Mouse (Mus musculus): Measurements from ENCODE around the gene Stom.

Stom gene

DNA sequence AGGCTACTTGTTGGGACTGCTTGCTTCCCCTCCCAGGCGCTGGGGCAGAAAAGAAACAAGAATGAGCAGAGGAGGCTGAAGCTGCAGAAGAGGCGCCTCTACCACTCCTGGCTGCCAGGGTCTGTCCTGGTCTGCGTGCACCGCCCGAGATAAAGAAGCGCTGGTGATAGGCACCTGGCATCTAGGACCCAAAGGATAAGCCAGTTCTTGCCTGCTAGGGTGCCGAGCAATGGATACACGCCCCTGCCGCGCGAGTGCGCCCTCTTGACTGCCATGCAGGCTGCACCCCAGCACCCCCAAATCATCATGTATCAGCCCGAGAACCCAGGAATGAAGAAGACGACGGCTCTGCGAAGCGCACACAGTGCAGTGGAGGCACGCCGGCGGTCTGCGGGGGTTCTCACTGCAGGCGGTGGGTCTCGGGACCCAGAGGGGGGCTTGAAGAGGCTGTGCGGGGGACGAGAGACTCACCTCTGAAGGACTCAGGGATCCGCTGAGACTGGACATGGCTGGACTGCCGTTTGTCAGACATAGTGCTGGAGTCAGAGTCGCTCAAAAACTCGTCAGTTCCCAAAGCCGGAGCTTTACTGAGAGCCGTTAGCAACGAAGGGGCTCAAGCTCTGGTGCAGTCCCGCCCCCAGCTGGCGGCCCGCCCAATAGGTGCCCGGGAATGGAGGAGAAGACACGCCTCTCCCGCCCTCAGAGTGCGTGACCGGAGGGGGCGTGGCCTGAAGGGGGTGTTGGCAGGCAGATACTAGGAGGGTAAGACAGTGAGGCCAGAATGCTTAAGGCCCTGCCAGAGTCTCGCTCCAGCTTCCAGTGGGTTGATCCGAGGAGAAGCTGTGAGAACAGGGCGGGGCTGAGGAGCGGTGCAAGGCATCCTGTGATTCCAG is at the start of gene Stom:
TSS of gene Stom (minus strand) at position 589 of the 893 bp plus-strand sequence.
- peak; percentile 93 to 94 for DNase-seq (ENCODE audit: low spot score in 2 of 2)

DNA sequence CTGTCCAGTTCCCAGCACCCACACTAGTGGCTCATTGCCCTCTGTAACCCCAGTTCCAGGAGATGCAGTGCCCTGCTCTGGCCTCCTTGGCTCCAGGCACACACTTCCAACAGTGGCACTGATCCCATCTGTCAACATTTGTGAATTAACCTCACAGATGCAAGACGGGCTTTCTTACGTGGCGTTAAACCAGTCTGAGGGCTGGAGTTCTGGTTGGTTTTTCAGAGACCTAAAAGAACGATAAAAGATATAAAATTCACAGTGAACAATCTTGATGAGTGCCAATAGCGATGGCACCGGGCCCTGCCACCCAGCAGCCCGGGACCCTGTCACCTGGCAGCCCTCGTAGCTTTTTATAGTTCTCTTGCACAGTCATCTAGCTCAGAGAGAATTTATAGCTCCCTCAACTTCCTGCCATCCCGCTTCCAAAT is 48.7 kb upstream of the Stom start:
- no peak for DNase-seq (ENCODE audit: low spot score in 2 of 2)

DNA sequence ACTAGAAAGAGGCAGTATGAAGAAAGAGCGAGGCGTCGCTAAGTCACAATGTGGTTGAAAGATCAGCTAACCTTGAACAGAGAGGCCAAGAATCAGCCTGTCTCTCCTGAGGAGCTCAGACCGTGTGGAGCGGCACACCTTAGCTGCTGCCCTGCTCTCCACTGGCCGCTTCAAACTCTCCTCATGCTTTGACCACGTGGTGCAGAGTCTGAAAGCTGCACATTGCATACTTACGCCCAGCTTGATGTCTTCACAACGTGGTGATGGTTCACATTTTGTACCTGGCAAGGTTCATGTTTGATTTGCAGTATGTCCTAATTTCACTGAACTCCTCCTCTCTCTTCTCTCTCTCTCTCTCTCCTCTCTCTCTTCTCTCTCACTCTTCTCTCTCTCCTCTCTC is 42.5 kb upstream of the Stom start:
- DNase-seq (ENCODE audit: low spot score in 2 of 2): no peak

DNA sequence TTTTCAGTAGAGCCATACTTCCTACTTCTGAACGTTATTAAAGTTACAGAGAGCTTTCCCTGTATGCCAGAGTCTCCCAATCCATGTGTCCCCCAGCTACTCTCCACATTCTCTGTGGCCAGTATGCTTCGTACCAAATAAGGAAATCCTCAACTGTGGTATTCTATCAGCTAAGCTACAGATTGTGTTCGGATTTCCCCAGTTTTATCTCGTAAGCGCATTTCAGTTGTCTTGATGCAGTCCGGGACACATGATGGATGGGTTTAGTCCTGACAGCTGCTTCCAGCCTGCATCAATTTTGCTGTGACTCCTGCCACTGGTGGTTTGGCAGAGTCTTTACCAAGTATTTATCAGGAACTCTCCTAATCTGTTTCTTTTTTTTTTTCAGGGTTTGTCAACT is 40.8 kb upstream of the Stom start:
- no peak for DNase-seq (ENCODE audit: low spot score in 2 of 2)

DNA sequence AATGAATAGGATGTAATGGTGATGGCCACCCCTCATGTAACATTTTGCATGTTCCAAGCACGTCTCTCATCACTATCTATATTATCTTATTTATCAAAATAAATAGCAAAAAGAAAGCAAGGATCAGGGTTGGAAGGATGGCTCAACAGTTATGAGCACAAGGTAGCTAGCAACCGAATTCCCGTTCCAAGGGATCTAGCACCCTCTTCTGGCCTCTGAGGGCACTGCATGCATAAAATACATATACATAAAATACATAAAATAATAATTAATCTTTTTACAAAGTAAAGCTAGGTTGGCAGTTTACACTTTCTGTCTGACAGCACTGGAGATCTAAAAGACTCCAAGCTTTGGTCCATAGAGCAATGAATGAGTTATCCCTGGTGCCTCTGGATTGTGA is 36.2 kb upstream of the Stom start:
- no peak for DNase-seq (ENCODE audit: low spot score in 2 of 2)

DNA sequence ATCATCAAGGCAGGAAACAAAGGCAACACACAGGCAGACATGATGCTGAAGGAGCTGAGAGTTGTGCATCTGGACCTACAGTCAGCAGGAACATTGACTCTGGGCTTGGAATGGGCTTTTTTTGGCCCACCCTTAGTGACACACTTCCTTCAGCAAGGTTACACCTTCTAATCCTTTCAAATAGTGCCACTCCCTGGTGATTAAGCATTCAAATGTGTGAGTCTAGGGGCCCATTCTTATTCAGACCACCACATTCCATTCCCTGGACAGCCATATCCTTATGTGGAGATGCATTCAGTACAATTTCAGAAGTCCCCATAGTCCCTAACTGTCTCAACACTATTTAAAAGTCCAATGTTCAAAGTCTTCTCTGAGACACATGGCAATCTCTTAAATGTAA is 33.9 kb upstream of the Stom start:
- DNase-seq (ENCODE audit: low spot score in 2 of 2): no peak

DNA sequence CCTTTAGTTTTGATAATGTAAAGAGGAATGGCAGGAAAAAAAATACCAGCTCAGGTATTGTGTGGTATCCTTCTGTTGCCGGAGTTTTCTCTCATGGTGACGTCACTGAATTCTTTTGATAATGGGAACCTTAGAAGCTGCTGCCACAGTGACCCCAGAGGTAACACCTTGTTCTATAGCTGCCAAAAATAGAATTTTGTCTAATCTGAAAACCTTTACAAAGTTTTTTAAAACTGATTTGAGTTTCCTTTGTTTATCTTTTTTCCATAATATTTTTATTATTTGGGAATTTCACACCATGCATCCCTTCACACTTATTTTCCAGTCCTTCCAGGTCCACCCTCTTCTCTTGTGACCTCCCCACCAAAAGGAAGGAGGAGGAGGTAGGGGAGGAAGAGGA is 30.9 kb upstream of the Stom start, which contains the start of gene 4930568D16Rik:
TSS of gene 4930568D16Rik (minus strand) at position 101 of the 400 bp plus-strand sequence.
- no peak for DNase-seq (ENCODE audit: low spot score in 2 of 2)

DNA sequence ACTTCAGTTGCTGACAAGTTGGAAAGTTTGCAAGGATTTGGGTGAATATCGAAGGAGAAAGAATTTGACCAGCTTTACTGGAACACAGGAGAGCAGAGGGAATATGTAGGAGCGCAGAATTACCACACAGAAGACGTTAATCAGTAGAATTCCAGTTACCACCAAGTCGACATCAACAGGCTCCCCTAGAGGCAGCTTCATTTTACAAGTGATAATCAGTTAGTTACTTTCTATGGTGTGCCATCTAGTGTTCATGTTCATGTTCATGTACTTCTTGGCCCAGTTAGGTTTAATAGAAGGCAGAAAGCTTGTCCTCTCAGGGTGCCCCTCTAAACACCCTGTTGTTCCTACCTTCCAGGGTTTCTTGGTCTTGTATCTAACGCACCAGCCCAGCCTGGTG is 12.4 kb upstream of the Stom start:
- DNase-seq (ENCODE audit: low spot score in 2 of 2): no peak

DNA sequence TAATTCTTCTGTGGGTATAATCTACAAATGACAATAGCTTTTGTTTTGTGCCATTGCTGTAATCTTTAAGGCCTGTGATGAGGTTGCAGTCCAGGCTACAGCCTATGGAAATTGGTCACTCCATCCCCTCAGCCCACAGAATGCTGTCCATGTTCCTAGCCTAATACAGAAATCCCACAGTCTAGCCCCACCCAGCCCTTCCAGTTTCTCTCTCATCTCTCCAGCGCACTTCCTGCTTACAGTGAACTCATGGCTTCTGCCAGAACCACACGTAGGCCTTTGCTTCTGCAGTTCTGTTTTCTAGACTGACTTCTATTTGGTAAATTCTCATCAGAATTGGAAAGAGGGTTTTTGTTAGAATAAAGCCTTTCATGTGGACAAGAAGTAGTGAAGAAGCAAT is 9.2 kb upstream of the Stom start:
- DNase-seq (ENCODE audit: low spot score in 2 of 2): no peak

DNA sequence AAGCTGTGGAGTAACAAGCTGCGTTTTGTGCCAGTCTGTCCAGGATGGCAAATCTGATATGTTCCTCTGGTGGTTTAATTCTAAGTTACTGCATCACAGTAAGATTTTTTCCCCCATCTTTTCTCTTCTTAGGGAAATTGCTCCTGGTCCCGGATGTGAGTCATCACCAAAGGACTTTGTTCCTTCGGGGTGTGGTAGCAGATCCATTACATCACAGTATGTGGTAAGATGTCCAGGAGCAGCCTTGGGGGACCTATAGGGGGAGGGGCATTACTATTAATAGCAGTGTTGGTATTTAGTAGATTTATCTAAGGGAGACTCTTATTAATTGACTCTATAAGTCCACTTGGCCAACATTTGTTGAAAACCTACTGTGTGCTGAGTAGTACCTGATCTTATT is 5.8 kb upstream of the Stom start:
- DNase-seq (ENCODE audit: low spot score in 2 of 2): no peak

DNA sequence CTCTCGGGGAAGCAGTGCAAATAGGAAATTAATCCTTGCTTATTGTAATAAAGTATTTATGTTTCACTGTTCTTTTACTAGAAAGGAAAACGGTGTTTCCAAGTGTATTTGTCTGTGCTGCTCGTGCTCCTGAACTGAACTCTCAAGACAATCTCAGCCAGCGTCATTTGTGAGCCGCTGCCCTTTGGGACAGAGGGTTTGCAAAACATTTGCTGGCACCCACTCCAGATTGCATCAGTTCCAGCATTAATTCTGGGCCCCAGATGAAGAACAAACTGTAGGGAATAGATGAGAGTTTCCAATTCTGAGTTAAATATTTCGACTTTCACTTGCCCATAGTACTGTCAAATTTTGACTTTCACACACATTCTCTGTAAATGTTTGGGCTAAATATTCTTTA is 1.9 kb upstream of the Stom start:
- no peak for DNase-seq (ENCODE audit: low spot score in 2 of 2)

DNA sequence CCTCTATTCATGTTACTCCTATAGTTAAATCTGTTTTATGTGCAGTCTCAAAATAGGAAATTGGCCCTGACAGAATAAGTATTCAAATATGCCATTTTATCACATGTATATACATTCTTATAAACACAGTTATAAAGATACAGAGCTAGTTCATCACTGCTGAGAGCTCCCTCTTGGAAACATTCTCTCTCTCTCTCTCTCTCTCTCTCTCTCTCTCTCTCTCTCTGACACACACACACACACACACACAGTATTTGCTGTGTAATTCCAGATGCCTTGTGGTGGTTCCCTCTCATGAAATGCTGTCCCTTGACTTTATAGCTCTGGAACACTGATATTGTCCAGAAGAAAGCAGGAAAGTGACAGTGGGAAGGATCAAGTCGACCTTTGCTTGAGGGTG is 1.3 kb upstream of the Stom start:
- no peak for DNase-seq (ENCODE audit: low spot score in 2 of 2)

DNA sequence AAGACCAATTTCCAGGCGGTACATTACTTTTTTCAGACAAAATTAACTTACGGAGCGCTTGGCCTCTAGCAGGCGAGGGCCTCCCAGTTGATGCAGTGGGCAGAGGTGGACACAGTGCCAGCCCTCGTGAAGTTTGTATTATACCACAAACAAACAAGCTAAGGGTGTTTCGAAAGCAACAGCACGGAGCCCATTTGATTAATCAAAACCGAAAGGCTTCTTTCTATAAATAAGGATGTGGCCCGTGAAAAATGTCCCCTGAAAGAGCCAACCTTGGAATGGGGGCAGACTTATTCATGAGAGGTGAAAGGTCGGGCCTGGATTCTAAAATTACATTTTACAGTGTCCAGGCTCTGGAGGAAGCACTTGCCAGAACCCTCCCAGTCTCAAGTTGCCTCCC is 643 bp upstream of the Stom start:
- DNase-seq (ENCODE audit: low spot score in 2 of 2): no peak

DNA sequence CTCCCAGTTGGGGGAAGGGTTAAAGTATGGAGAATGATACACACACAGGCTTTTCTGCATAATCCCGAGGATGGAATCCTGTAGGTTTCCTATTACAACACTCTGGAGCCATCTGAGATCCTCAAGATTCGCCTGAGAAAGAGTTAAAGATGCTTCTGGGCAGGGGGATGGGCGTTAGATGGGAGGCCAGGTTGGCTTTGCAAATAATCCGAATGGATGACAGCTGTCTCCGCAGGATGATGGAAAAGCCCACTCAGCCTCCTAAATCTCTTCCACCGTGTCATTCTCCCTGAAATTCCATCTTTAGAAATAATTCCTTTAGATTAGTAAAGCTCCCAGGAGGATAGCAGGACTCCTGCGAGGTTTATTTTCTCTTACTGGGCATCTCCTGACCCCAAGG is 1.2 kb downstream of the Stom start:
- DNase-seq (ENCODE audit: low spot score in 2 of 2): no peak

DNA sequence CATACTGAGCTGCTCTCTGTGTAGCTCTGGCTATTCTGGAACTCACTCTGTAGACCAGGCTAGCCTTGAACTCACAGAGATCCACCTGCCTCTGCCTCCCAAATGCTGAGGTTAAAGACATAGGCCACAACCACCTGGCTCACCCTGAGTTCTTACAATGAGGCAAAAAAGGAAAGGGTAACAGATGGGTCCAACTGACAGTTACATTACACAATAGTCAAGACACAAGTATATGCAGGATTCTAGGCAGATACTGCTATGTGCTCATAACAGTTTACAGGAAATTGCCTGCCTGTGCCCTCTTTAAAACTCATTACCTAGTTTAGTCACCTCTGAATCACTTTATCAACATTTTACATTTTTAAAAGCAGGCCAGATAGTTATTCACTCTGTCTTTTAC is 3.1 kb downstream of the Stom start:
- DNase-seq (ENCODE audit: low spot score in 2 of 2): no peak

DNA sequence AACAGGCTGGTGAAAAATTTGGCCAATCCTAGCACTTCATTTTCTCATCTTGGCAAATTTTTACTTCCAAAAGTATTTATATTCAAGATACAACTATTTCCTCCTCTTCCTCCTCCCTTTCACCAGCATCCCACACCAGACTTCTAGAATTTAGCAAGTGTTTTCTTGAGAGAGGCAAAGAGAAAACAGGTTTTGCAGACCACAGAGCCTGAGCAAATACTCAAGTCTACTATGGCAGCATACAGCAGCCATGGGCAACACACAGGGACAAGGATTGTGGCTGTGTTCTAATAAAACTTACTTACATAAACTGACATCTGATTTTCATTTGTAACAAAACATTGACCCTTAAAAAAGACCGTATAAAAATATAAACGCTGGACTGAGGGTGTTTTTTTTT is 5.6 kb downstream of the Stom start:
- DNase-seq (ENCODE audit: low spot score in 2 of 2): no peak

DNA sequence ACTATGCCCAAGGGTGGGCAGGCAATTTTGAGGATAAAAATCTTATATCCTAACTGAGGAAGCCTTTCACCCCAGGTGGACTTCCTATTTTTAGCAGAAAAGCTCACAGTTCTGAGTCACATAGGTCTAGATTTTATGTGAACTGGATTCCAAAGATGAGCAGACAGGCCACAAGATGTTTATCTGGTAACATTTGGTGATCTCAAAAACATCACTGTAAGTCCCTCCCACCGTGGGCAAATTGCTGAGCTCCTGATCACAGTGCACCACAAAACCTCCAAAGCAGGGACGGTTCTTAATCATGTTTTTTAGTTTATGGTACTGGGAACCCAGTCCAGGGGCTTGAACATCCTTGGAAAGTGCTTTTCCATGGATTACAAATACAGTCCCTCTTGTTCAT is 7.7 kb downstream of the Stom start:
- no peak for DNase-seq (ENCODE audit: low spot score in 2 of 2)

DNA sequence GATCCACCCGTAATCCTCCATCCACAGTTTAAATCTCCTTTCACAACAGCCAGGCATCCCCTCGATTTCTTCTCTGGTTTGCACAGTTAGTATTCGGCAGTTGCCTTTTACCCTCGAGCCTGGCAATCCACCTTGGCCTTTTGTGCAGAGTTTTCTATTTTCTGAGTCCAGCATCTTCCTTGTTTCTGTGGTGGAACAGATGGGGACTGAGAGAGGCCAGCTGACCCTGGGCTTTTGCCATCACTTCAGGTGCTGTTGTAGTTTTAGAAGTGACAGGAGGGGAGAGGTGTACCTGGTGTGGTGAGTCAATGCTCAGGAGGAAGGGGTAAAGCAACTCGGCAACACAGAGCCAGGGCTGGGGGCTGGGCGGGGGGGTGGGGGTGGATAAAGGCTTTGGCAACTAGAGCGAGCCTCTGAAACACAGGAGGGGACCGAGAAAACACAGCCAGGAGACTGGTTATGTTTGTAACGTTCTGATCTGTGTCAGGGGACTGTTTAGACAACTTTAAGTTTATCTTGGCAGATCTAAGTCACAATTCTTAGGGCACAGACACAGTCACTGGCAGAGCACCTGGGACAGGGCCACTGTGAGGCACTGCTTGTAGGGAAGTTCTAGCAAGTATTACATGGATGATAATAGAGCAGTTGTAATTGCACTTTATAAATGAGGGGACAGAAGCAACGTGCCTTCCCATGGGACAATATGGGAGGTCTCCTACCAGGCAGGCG is 8.5 kb downstream of the Stom start:
- no peak for DNase-seq (ENCODE audit: low spot score in 2 of 2)

DNA sequence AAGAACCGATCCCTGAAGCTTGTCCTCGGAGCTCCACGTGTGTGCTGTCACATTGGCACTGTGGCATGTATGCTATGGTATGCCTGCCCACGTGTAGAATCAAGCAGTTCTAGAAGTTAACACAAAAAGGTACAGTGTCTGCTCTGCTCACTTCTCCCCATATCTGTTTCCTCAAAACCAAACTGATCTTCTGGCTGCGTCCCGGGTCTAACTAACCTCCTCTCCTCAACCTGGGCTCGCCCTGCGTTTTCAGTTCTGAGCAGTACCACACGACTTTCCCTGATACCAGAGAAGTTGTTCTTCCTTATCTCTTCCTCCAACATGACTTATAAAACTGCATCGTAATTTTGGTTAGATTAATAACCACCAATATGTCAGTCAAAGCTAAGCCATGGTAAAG is 9.2 kb downstream of the Stom start:
- DNase-seq (ENCODE audit: low spot score in 2 of 2): no peak

DNA sequence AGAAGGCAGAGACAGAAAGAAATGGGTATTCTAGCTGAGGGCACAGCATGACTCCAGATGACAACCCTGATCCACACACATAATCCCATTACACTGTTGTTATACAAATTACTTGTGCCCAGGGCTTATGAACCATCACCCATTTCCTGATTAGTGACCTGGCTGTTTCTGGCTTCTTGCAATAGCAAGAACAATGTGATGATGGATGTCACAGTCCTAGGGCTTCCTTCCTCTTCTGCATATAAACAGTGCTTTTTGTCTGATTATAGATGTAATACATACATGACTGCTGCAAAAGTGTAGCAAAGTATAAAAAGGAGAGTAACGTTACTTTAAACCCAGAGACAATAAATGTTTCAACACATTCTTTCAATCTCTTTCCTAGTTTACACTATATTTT is 9.8 kb downstream of the Stom start:
- DNase-seq (ENCODE audit: low spot score in 2 of 2): no peak

DNA sequence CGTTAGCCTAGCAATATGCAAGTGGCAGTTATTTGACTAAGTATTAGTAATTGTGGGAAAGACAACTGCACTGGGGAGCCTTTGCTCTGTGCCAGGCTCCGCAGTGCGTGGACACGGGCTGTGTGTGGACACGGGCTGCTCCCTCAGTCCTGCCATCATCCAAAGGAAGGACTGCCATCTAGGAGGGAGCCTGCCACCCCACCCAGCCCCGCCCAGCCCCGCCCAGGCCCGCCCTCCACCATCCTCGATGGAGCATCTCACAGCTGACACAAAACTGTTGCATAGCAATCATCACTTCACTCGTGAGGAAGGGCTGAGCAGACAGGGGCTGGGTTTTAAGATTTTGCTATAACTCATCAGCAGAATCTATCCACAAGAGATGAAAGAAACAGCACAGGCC is 10.8 kb downstream of the Stom start:
- no peak for DNase-seq (ENCODE audit: low spot score in 2 of 2)

DNA sequence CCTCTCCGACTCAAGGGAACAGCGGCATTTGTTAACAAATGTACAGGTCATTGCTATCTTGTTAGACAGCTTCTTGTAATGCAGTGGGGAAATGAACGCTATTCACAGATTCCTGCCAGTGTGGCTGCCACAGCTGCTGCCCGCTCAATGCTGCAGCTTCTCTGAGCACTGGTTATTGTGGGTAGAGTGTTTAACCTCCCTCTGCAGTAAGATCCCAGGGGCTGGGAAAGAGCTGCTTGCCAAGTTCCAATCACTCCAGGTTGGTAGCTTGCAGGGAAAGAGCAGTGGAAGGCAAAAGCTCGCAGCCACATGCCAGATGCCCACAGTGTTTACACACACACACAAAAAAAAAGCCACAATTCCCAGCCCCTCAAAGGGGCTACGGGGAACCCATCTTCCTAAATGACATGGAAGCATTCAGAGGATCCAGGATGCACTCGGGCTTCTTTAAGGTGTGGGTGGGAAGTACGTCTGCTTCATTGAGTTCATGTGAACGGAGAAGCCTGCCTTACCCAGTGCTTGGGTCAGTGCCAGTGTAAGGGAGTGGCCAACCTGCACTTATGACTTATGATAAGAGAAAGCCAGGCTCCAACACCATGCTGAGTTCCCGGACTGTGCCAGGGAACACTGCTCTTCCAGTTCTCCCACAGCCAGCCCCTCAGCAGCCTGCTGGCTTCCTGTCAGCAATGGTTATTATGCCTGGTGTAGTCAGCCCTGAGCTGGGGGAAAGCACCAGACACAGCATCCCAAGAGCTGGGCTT is 14.2 kb downstream of the Stom start:
- no peak for DNase-seq (ENCODE audit: low spot score in 2 of 2)
